Mouse (Mus musculus): Measurements from ENCODE around the gene Wnk2. TPM values are rescaled to one million over a fixed set of nuclear protein-coding genes. Genes with fewer than 3 reads are reported as not detected.

The Wnk2 gene
- polyA plus RNA-seq, 1 experiment from 2014 or later: not detected

- Histone ChIP-seq H3K4me3 (ENCODE audit: inconsistent target) (no peak overlapping the region), H3K27ac (no peak overlapping the region), H3K36me3 (ENCODE audit: inconsistent target) (no peaks in the 10 kb centered on the region), H3K79me2 (ENCODE audit: inconsistent target) (no peaks in the 10 kb centered on the region)
- WGBS (ENCODE audit: missing documents): 46% methylated on average over 3 of the region's 3 CpGs
These were observed 146.1 kb downstream of the Wnk2 start for GRCm38 (mm10) chr13:49001691-49002090.

DNA sequence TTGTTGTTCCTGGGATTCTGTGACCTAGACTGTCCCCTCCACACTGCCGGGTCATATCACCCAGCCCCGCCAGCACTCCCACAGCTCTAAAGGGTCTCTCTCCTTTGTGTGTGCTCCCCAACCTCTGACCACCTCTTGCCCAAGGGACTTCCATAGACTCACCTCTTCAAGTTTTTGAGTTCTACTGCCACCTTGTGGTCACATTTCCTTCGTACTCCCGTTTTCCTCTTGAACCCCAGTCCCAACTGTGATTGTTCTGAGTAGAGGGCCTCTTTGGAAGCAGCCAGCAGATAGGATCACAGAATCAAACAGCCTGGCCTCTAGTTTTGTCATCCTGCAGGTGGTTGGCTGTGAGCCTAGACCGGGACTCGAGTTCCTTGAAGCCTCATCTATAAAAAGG is 149.2 kb downstream of the Wnk2 start:
- Histone ChIP-seq H3K36me3 (ENCODE audit: inconsistent target) (no peaks in the 10 kb centered on the region), H3K4me3 (ENCODE audit: inconsistent target) (no peak overlapping the region), H3K79me2 (ENCODE audit: inconsistent target) (no peaks in the 10 kb centered on the region), H3K27ac (no peak overlapping the region)
- 15% methylated on average over 6 of the region's 6 CpGs for WGBS (ENCODE audit: missing documents)

GRCm38 (mm10) chr13:48996731-48997130 is 151.1 kb downstream of the Wnk2 start:
- Histone ChIP-seq H3K79me2 (ENCODE audit: inconsistent target) (no peaks in the 10 kb centered on the region), H3K4me3 (ENCODE audit: inconsistent target) (no peak overlapping the region), H3K27ac (no peak overlapping the region), H3K36me3 (ENCODE audit: inconsistent target) (no peaks in the 10 kb centered on the region)
- 92% methylated on average over 4 of the region's 4 CpGs for WGBS (ENCODE audit: missing documents)

DNA sequence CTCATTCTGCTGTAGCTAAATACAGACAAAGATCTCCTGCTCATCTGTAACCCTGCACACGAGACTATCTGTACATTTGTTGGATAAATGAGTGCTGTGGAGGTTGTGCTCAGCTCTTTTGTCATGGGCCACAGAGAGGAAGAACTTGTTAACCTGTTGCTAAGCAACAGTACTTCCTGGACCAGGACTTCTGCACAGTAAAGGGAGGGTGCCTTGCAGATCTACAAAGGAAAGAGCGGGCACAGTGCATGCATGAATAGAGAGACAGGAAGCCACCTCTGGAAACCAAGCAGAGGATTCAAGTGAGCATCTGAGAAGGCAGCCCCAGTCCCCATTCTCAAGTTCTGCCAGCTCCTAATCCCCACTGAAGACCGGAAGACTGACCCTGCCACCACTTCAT is 152.9 kb downstream of the Wnk2 start:
- Histone ChIP-seq H3K27ac (no peak overlapping the region), H3K4me3 (ENCODE audit: inconsistent target) (no peak overlapping the region), H3K36me3 (ENCODE audit: inconsistent target) (no peaks in the 10 kb centered on the region), H3K79me2 (ENCODE audit: inconsistent target) (no peaks in the 10 kb centered on the region)
- WGBS (ENCODE audit: missing documents): 3% methylated on average over 3 of the region's 3 CpGs

GRCm38 (mm10) chr13:48992914-48993313 is 154.9 kb downstream of the Wnk2 start:
- no peaks in the 10 kb centered on the region for H3K36me3 ChIP-seq (ENCODE audit: inconsistent target)
- H3K4me3 ChIP-seq (ENCODE audit: inconsistent target): no peak overlapping the region
- H3K79me2 ChIP-seq (ENCODE audit: inconsistent target): no peaks in the 10 kb centered on the region
- no peak overlapping the region for H3K27ac ChIP-seq

- Histone ChIP-seq H3K27ac (no peak overlapping the region), H3K4me3 (ENCODE audit: inconsistent target) (no peak overlapping the region), H3K36me3 (ENCODE audit: inconsistent target) (no peaks in the 10 kb centered on the region), H3K79me2 (ENCODE audit: inconsistent target) (no peaks in the 10 kb centered on the region)
- WGBS (ENCODE audit: missing documents): 100% methylated on average over 2 of the region's 2 CpGs
These were observed 157.7 kb downstream of the Wnk2 start for GRCm38 (mm10) chr13:48990138-48990537.

Other genes starting within 250 kb of the Wnk2 start
- 112 to 164 TPM (median 125 TPM) in 3 replicates for gene Fam120a, start 180.0 kb downstream of the Wnk2 start, polyA plus RNA-seq (2018)
- gene Ninj1, start 39.5 kb upstream of the Wnk2 start, polyA plus RNA-seq (2018): 275 to 508 TPM (median 332 TPM) in 3 replicates
- 133 to 174 TPM (median 144 TPM) in 3 replicates for gene Card19, start 68.0 kb upstream of the Wnk2 start, polyA plus RNA-seq (2018)
- 17.9 to 41.2 TPM (median 39.0 TPM) in 3 replicates for gene Susd3, start 100.7 kb upstream of the Wnk2 start, polyA plus RNA-seq (2018)
- 14.8 to 24.2 TPM (median 22.8 TPM) in 3 replicates for gene Fgd3, start 172.3 kb upstream of the Wnk2 start, polyA plus RNA-seq (2018)
- 24.3 to 34.5 TPM (median 30.4 TPM) in 3 replicates for gene Bicd2, start 193.6 kb upstream of the Wnk2 start, polyA plus RNA-seq (2018)

Data from macrophage (primary cell).